ENCODE assay signal across 8 mouse cellular contexts in genomic region chr5:72914633-72915561, GRCm38 (mm10). TPM values are rescaled to one million over a fixed set of nuclear protein-coding genes. Genes with fewer than 3 reads are reported as not detected.
DNase-seq lines count a peak whose midpoint lies in the region; ATAC-seq and TF ChIP-seq lines count a peak whose summit lies in the region.

No protein-coding gene starts in this region.

- H3K9ac ChIP-seq in forebrain, postnatal 0 days, result peak overlapping the region; percentile 97
- peak overlapping the region; percentile 88 for H3K9ac ChIP-seq in liver, embryonic 12.5 days
- H3K9ac ChIP-seq in neural tube, embryonic 13.5 days, result peak overlapping the region; percentile 100

- 1% methylated on average over 49 of the region's 66 CpGs for WGBS in forebrain, postnatal 0 days
- WGBS in liver, embryonic 12.5 days (ENCODE audit: insufficient replicate concordance), result under 1% methylated on average over 66 of the region's 66 CpGs
- WGBS in neural tube, embryonic 13.5 days, result under 1% methylated on average over 66 of the region's 66 CpGs

- H3K4me1 ChIP-seq in megakaryocyte, embryonic 14.5 days, result peaks cover 66% of the 10 kb centered on the region
- peaks cover 15% of the 10 kb centered on the region for H3K4me1 ChIP-seq in forebrain, postnatal 0 days (ENCODE audit: insufficient read depth)
- peaks cover 64% of the 10 kb centered on the region for H3K4me1 ChIP-seq in liver, embryonic 12.5 days
- peaks cover 36% of the 10 kb centered on the region for H3K4me1 ChIP-seq in neural tube, embryonic 13.5 days (replicated peaks)

- no peak for TF ChIP-seq CTCF in forebrain, postnatal 0 days (IDR thresholded peaks at IDR 0.05; ENCODE audit: low read depth)

- H3K36me3 ChIP-seq in megakaryocyte, embryonic 14.5 days (replicated peaks; ENCODE audit: low read length), result peaks cover 36% of the 10 kb centered on the region
- H3K36me3 ChIP-seq in forebrain, postnatal 0 days (ENCODE audit: insufficient read depth), result no peaks in the 10 kb centered on the region
- H3K36me3 ChIP-seq in liver, embryonic 12.5 days, result no peaks in the 10 kb centered on the region
- H3K36me3 ChIP-seq in neural tube, embryonic 13.5 days, result no peaks in the 10 kb centered on the region

- peak overlapping the region; percentile 98 for H3K4me3 ChIP-seq in megakaryocyte, embryonic 14.5 days (replicated peaks)
- peak overlapping the region; percentile 87 for H3K4me3 ChIP-seq in forebrain, postnatal 0 days (ENCODE audit: low read depth, low read length)
- H3K4me3 ChIP-seq in liver, embryonic 12.5 days, result peak overlapping the region; percentile 92
- H3K4me3 ChIP-seq in neural tube, embryonic 13.5 days, result peak overlapping the region; percentile 99

- peak overlapping the region; percentile 57 for H3K4me2 ChIP-seq in forebrain, postnatal 0 days (ENCODE audit: low read depth)
- H3K4me2 ChIP-seq in liver, embryonic 12.5 days, result peak overlapping the region; percentile 98
- H3K4me2 ChIP-seq in neural tube, embryonic 13.5 days, result peak overlapping the region; percentile 82

- DNase-seq in adrenal gland, postnatal 36 days, result peak; percentile 64 to 74
- DNase-seq in forebrain, postnatal 0 days, result peak; percentile 67
- DNase-seq in induced T-regulatory cell, adult 2 months (ENCODE audit: low read depth), result peak; percentile 46
- DNase-seq in thymus, postnatal 36 days, result peak; percentile 21 to 67

- no peaks in the 10 kb centered on the region for H3K27me3 ChIP-seq in megakaryocyte, embryonic 14.5 days (replicated peaks)
- no peaks in the 10 kb centered on the region for H3K27me3 ChIP-seq in forebrain, postnatal 0 days (ENCODE audit: insufficient read depth, low read length)
- H3K27me3 ChIP-seq in liver, embryonic 12.5 days (replicated peaks), result peaks cover 8% of the 10 kb centered on the region
- no peaks in the 10 kb centered on the region for H3K27me3 ChIP-seq in neural tube, embryonic 13.5 days

- H3K27ac ChIP-seq in forebrain, postnatal 0 days (ENCODE audit: low read depth, low read length), result peak overlapping the region; percentile 98
- H3K27ac ChIP-seq in liver, embryonic 12.5 days, result peak overlapping the region; percentile 91
- peak overlapping the region; percentile 99 for H3K27ac ChIP-seq in neural tube, embryonic 13.5 days (replicated peaks)

- no peaks in the 10 kb centered on the region for H3K9me3 ChIP-seq in megakaryocyte, embryonic 14.5 days
- H3K9me3 ChIP-seq in forebrain, postnatal 0 days (ENCODE audit: low read length), result no peaks in the 10 kb centered on the region
- no peaks in the 10 kb centered on the region for H3K9me3 ChIP-seq in liver, embryonic 12.5 days (replicated peaks)
- no peaks in the 10 kb centered on the region for H3K9me3 ChIP-seq in neural tube, embryonic 13.5 days

- ATAC-seq in megakaryocyte, adult 5-6 weeks (ENCODE audit: poor library complexity, severe bottlenecking), result no peak
- ATAC-seq in forebrain, postnatal 0 days, result peak; percentile 56
- no peak; the same call in none of the 2 replicates for ATAC-seq in liver, embryonic 12.5 days
- peak; percentile 66 for ATAC-seq in neural tube, embryonic 13.5 days (ENCODE audit: low read depth)

RNA-seq across cellular contexts. Expression of gene Slain2, which starts 0.8 kb away (rescaled TPM):
- polyA plus RNA-seq in megakaryocyte, embryonic 14.5 days (2012; ENCODE audit: insufficient read depth, low replicate concordance), result 23.7 and 28.9 TPM in 2 replicates
- total RNA-seq in megakaryocyte, adult 5-6 weeks (2015), result 61.0 and 75.2 TPM in 2 replicates
- total RNA-seq in megakaryocyte, adult 5-6 weeks (2017), result 70.6 and 73.8 TPM in 2 replicates
- total RNA-seq in adrenal gland, postnatal 36 days (2021), result 10 to 100 TPM; 59.1 to 63.4 TPM
- 43.4 and 48.2 TPM in 2 replicates for total RNA-seq in forebrain, postnatal 0 days (2014; rRNA removed)
- polyA plus RNA-seq in forebrain, postnatal 0 days (2015; fragmentation: Nextera tagmentation; extraction: Ambion mirVana), result 11.3 and 12.7 TPM in 2 replicates
- polyA plus RNA-seq in liver, embryonic 12.5 days (2016; fragmentation: Nextera tagmentation; extraction: Ambion mirVana), result 13.4 and 14.1 TPM in 2 replicates
- polyA plus RNA-seq in neural tube, embryonic 13.5 days (2015; fragmentation: Nextera tagmentation; extraction: Ambion mirVana), result 17.4 and 19.5 TPM in 2 replicates

RNA-seq across cellular contexts. Expression of gene Tec, which starts 46.6 kb away (rescaled TPM):
- 0.80 and 4.6 TPM in 2 replicates for polyA plus RNA-seq in megakaryocyte, embryonic 14.5 days (2012; ENCODE audit: insufficient read depth, low replicate concordance)
- total RNA-seq in megakaryocyte, adult 5-6 weeks (2015), result 33.4 and 38.9 TPM in 2 replicates
- total RNA-seq in megakaryocyte, adult 5-6 weeks (2017), result 56.6 and 64.5 TPM in 2 replicates
- 1 to 10 TPM; 2.2 to 3.2 TPM for total RNA-seq in adrenal gland, postnatal 36 days (2021)
- total RNA-seq in forebrain, postnatal 0 days (2014; rRNA removed), result 4.0 and 6.9 TPM in 2 replicates
- polyA plus RNA-seq in forebrain, postnatal 0 days (2015; fragmentation: Nextera tagmentation; extraction: Ambion mirVana), result 2.1 and 2.5 TPM in 2 replicates
- polyA plus RNA-seq in liver, embryonic 12.5 days (2016; fragmentation: Nextera tagmentation; extraction: Ambion mirVana), result 5.3 and 7.3 TPM in 2 replicates
- 10.0 and 10.5 TPM in 2 replicates for polyA plus RNA-seq in neural tube, embryonic 13.5 days (2015; fragmentation: Nextera tagmentation; extraction: Ambion mirVana)

RNA-seq across cellular contexts. Expression of gene Gm10135, which starts 59.6 kb away (rescaled TPM):
- not detected in 2 replicates for polyA plus RNA-seq in megakaryocyte, embryonic 14.5 days (2012; ENCODE audit: insufficient read depth, low replicate concordance)
- total RNA-seq in megakaryocyte, adult 5-6 weeks (2015), result not detected in 2 replicates
- total RNA-seq in megakaryocyte, adult 5-6 weeks (2017), result 5.1 TPM in 1 of 2 replicates, not detected in the other
- total RNA-seq in adrenal gland, postnatal 36 days (2021), result not detected
- not detected in 2 replicates for total RNA-seq in forebrain, postnatal 0 days (2014; rRNA removed)
- not detected in 2 replicates for polyA plus RNA-seq in forebrain, postnatal 0 days (2015; fragmentation: Nextera tagmentation; extraction: Ambion mirVana)
- not detected in 2 replicates for polyA plus RNA-seq in liver, embryonic 12.5 days (2016; fragmentation: Nextera tagmentation; extraction: Ambion mirVana)
- polyA plus RNA-seq in neural tube, embryonic 13.5 days (2015; fragmentation: Nextera tagmentation; extraction: Ambion mirVana), result not detected in 2 replicates

Comparison
In these comparisons a context has a peak if more than half of its experiments do, and no peak if none do; other contexts are left out.
1. ATAC-seq: peak in forebrain, postnatal 0 days (single experiment) and neural tube, embryonic 13.5 days (single experiment); none in megakaryocyte, adult 5-6 weeks (single experiment) and liver, embryonic 12.5 days (single experiment).
2. Peak in every context shown above with its lines, with median percentiles within 50 percentile points of each other: H3K4me3 ChIP-seq, DNase-seq, H3K27ac ChIP-seq, H3K4me2 ChIP-seq and H3K9ac ChIP-seq.